26 mouse cellular contexts compared by ENCODE assay signal in the genomic region with DNA sequence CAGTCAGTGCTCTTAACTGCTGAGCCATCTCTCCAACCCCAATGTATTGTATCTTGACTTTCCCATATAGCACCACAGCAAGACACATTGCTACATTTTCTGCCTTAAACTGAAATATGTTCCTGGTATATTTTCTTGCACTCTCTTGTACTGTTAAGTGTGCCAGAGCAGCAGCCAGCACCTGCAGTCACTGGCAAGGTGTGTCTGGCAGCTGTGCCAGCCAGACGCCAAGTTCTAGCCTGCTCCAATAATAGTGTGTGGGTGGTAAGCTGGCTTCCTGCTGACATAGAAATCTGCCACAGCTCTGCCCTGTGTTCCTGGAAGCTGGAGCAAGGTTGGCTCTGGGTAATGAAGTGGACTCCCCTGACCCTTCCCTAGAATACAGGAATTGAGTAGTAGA.
DNase-seq lines count a peak whose midpoint lies in the region; ATAC-seq and TF ChIP-seq lines count a peak whose summit lies in the region.
"Had no signal": no experiment of that assay in that cellular context is flagged by ENCODE, and none has a peak within 500 bp of the region (broad histone marks: within the 10 kb centered on the region; RNA-seq: fewer than 3 reads in every experiment).

No protein-coding gene starts in this region.

- no peaks in the 10 kb centered on the region for H3K27me3 ChIP-seq in stomach, postnatal 0 days (ENCODE audit: control insufficient read depth, insufficient read depth, low read length)
- H3K27me3 ChIP-seq: heart, embryonic 13.5 days; liver, embryonic 15.5 days; midbrain, embryonic 15.5 days; neural tube, embryonic 15.5 days; stomach, embryonic 15.5 days had no signal

- H3K27ac ChIP-seq in stomach, postnatal 0 days (replicated peaks): 0 out of 2 replicates have a peak overlapping the region, but pooled peaks have one; percentile 24
- H3K27ac ChIP-seq: gastrocnemius, adult 2 months; heart, embryonic 13.5 days; hindbrain, embryonic 14.5 days; liver, embryonic 15.5 days; midbrain, embryonic 15.5 days; neural tube, embryonic 15.5 days; stomach, embryonic 15.5 days had no signal

- no peak overlapping the region for H3K9ac ChIP-seq in stomach, postnatal 0 days (ENCODE audit: low read length)
- H3K9ac ChIP-seq: heart, embryonic 13.5 days; hindbrain, embryonic 14.5 days; liver, embryonic 15.5 days; lung, embryonic 14.5 days; midbrain, embryonic 15.5 days; neural tube, embryonic 15.5 days; stomach, embryonic 15.5 days had no signal

- peak; percentile 26 for DNase-seq in layer of hippocampus, adult 9-11 months
- DNase-seq in layer of hippocampus, adult 18-20 months (ENCODE audit: low spot score in 2 of 2): no peak
- DNase-seq in brain, adult 2 months (ENCODE audit: low read depth, low spot score): peak; percentile 38
- peak; percentile 72 for DNase-seq in fat pad, adult 2 months (ENCODE audit: extremely low read depth, low read depth, low spot score)
- DNase-seq in stomach, postnatal 0 days (ENCODE audit: low spot score): no peak
- DNase-seq in liver: no peak
- DNase-seq: adrenal gland, adult 2 months; adrenal gland, postnatal 36 days; B cell, adult 2 months; cerebellum, adult 8-10 months; cerebellum, postnatal 36 days; gastrocnemius, adult 2 months; gastrocnemius, postnatal 36 days; heart, postnatal 10 days; kidney, adult 2 months; kidney, postnatal 36 days; lung, embryonic 14.5 days; lung, postnatal 14 days; retina, postnatal 1 day had no signal

- no peak for TF ChIP-seq EP300 in stomach, postnatal 0 days (optimal IDR thresholded peaks at IDR 0.05)

- no peak for ATAC-seq in stomach, postnatal 0 days (ENCODE audit: low FRiP score, low TSS enrichment)
- ATAC-seq: forebrain, embryonic 14.5 days; midbrain, embryonic 15.5 days had no signal

- WGBS in stomach, postnatal 0 days: 70% methylated on average over 1 of the region's 1 CpGs

- H3K4me2 ChIP-seq in stomach, postnatal 0 days (replicated peaks; ENCODE audit: low read depth): no peak overlapping the region
- H3K4me2 ChIP-seq: heart, embryonic 13.5 days; hindbrain, embryonic 14.5 days; liver, embryonic 15.5 days; lung, embryonic 14.5 days; midbrain, embryonic 15.5 days; neural tube, embryonic 15.5 days; stomach, embryonic 15.5 days had no signal

- H3K36me3 ChIP-seq in stomach, postnatal 0 days (ENCODE audit: control insufficient read depth, insufficient read depth, low read length): no peaks in the 10 kb centered on the region
- H3K36me3 ChIP-seq: heart, embryonic 13.5 days; liver, embryonic 15.5 days; midbrain, embryonic 15.5 days; neural tube, embryonic 15.5 days; stomach, embryonic 15.5 days had no signal

- H3K9me3 ChIP-seq in stomach, postnatal 0 days (ENCODE audit: control insufficient read depth, low read length): no peaks in the 10 kb centered on the region
- H3K9me3 ChIP-seq: heart, embryonic 13.5 days; liver, embryonic 15.5 days; midbrain, embryonic 15.5 days; neural tube, embryonic 15.5 days; stomach, embryonic 15.5 days had no signal

- no peak overlapping the region for H3K4me3 ChIP-seq in stomach, postnatal 0 days (ENCODE audit: low read depth, low read length)
- H3K4me3 ChIP-seq: gastrocnemius, adult 2 months; heart, embryonic 13.5 days; liver, embryonic 15.5 days; midbrain, embryonic 15.5 days; neural tube, embryonic 15.5 days; stomach, embryonic 15.5 days had no signal

- H3K4me1 ChIP-seq in stomach, postnatal 0 days (replicated peaks; ENCODE audit: control insufficient read depth, insufficient read depth): no peaks in the 10 kb centered on the region
- H3K4me1 ChIP-seq: heart, embryonic 13.5 days; liver, embryonic 15.5 days; midbrain, embryonic 15.5 days; neural tube, embryonic 15.5 days; stomach, embryonic 15.5 days had no signal

- no peak for TF ChIP-seq CTCF in stomach, postnatal 0 days (IDR thresholded peaks at IDR 0.05; ENCODE audit: low read depth)

Comparison
In these comparisons a context has a peak if more than half of its experiments do, and no peak if none do; other contexts are left out.
1. DNase-seq: peak in layer of hippocampus, adult 9-11 months (single experiment), brain, adult 2 months (single experiment) and fat pad, adult 2 months (single experiment); none in layer of hippocampus, adult 18-20 months (0 of 2), stomach, postnatal 0 days (single experiment) and liver (single experiment).